15 mouse cellular contexts compared by ENCODE assay signal in genomic region chrX:36762289-36762688, GRCm38 (mm10). TPM values are rescaled to one million over a fixed set of nuclear protein-coding genes. Genes with fewer than 3 reads are reported as not detected.
DNase-seq lines count a peak whose midpoint lies in the region; ATAC-seq lines count a peak whose summit lies in the region.
"Had no signal": no experiment of that assay in that cellular context is flagged by ENCODE, and none has a peak within 500 bp of the region (broad histone marks: within the 10 kb centered on the region; RNA-seq: fewer than 3 reads in every experiment).

No protein-coding gene starts in this region.

- H3K27me3 ChIP-seq in forebrain, embryonic 10.5 days (ENCODE audit: poor library complexity, severe bottlenecking): no peaks in the 10 kb centered on the region
- H3K27me3 ChIP-seq in forebrain, embryonic 15.5 days: no peaks in the 10 kb centered on the region
- no peaks in the 10 kb centered on the region for H3K27me3 ChIP-seq in neural tube, embryonic 11.5 days (ENCODE audit: control insufficient read depth, insufficient read depth, low read length)
- H3K27me3 ChIP-seq: heart, embryonic 15.5 days had no signal

- no peaks in the 10 kb centered on the region for H3K36me3 ChIP-seq in forebrain, embryonic 10.5 days (replicated peaks)
- H3K36me3 ChIP-seq in forebrain, embryonic 15.5 days: no peaks in the 10 kb centered on the region
- no peaks in the 10 kb centered on the region for H3K36me3 ChIP-seq in neural tube, embryonic 11.5 days (ENCODE audit: control insufficient read depth, insufficient read depth, low read length)
- H3K36me3 ChIP-seq: heart, embryonic 15.5 days had no signal

- H3K4me3 ChIP-seq in forebrain, embryonic 10.5 days: no peak overlapping the region
- H3K4me3 ChIP-seq in forebrain, embryonic 15.5 days: no peak overlapping the region
- H3K4me3 ChIP-seq in neural tube, embryonic 11.5 days (ENCODE audit: low read depth, low read length): no peak overlapping the region
- H3K4me3 ChIP-seq: heart, embryonic 15.5 days; layer of hippocampus, adult 2 months had no signal

- H3K4me2 ChIP-seq in forebrain, embryonic 15.5 days (replicated peaks): no peak overlapping the region
- no peak overlapping the region for H3K4me2 ChIP-seq in neural tube, embryonic 11.5 days (ENCODE audit: low read depth)
- H3K4me2 ChIP-seq: heart, embryonic 15.5 days had no signal

- ATAC-seq in forebrain, embryonic 15.5 days (replicated peaks): no peak
- no peak for ATAC-seq in neural tube, embryonic 11.5 days (ENCODE audit: insufficient read depth, low FRiP score, low TSS enrichment)
- ATAC-seq in frontal cortex, adult (ENCODE audit: low TSS enrichment): no peak

- peaks cover 35% of the 10 kb centered on the region for H3K4me1 ChIP-seq in forebrain, embryonic 10.5 days
- H3K4me1 ChIP-seq in forebrain, embryonic 15.5 days: peaks cover 15% of the 10 kb centered on the region; the same call in 1 of the 2 replicates
- no peaks in the 10 kb centered on the region for H3K4me1 ChIP-seq in neural tube, embryonic 11.5 days (ENCODE audit: control insufficient read depth, insufficient read depth, low read length)
- H3K4me1 ChIP-seq: heart, embryonic 15.5 days had no signal

- 92% methylated on average over 5 of the region's 5 CpGs for WGBS in forebrain, embryonic 10.5 days
- 72% methylated on average over 5 of the region's 5 CpGs for WGBS in forebrain, embryonic 15.5 days
- WGBS in neural tube, embryonic 11.5 days: 69% methylated on average over 5 of the region's 5 CpGs

- no peak overlapping the region for H3K9ac ChIP-seq in forebrain, embryonic 15.5 days (replicated peaks)
- no peak overlapping the region for H3K9ac ChIP-seq in neural tube, embryonic 11.5 days (ENCODE audit: low read length)
- H3K9ac ChIP-seq: heart, embryonic 15.5 days had no signal

- no peaks in the 10 kb centered on the region for H3K9me3 ChIP-seq in forebrain, embryonic 10.5 days
- no peaks in the 10 kb centered on the region for H3K9me3 ChIP-seq in forebrain, embryonic 15.5 days
- H3K9me3 ChIP-seq in neural tube, embryonic 11.5 days (ENCODE audit: control insufficient read depth, low read length): no peaks in the 10 kb centered on the region
- H3K9me3 ChIP-seq: heart, embryonic 15.5 days had no signal

- DNase-seq in forebrain, embryonic 10.5 days (ENCODE audit: extremely low spot score, low spot score): no peak
- no peak for DNase-seq in neural tube, embryonic 11.5 days (ENCODE audit: low spot score)
- no peak for DNase-seq in neural tube, embryonic 10.5 days (ENCODE audit: extremely low spot score, low spot score)
- DNase-seq in kidney, postnatal 4 days: peak; percentile 2 to 30
- no peak for DNase-seq in layer of hippocampus, adult 18-20 months (ENCODE audit: low spot score in 2 of 2)
- DNase-seq in testis, postnatal 10 days (ENCODE audit: low spot score): no peak
- DNase-seq: adrenal gland, postnatal 14 days; gastrocnemius, postnatal 25 days; lung, adult 18-20 months; right cerebral cortex, postnatal 14 days had no signal

- H3K27ac ChIP-seq in forebrain, embryonic 10.5 days: peak overlapping the region; percentile 85
- H3K27ac ChIP-seq in forebrain, embryonic 15.5 days (replicated peaks): no peak overlapping the region
- peak overlapping the region; percentile 30; the same call in 1 of the 2 replicates for H3K27ac ChIP-seq in neural tube, embryonic 11.5 days (ENCODE audit: low read depth, low read length)
- H3K27ac ChIP-seq: heart, embryonic 15.5 days; layer of hippocampus, adult 2 months had no signal

RNA-seq across cellular contexts. Expression of gene Slc25a43, which starts 18.8 kb away (rescaled TPM):
- polyA plus RNA-seq in forebrain, embryonic 10.5 days (2016; fragmentation: Nextera tagmentation; extraction: Ambion mirVana): 1.1 and 1.8 TPM in 2 replicates
- polyA plus RNA-seq in forebrain, embryonic 15.5 days (2015; fragmentation: Nextera tagmentation; extraction: Ambion mirVana): 0.60 and 0.70 TPM in 2 replicates
- polyA plus RNA-seq in neural tube, embryonic 11.5 days (2014; fragmentation: Nextera tagmentation; extraction: Ambion mirVana): 0.78 and 1.4 TPM in 2 replicates
- total RNA-seq in layer of hippocampus, adult 18-20 months (2021): under 1 TPM in 1 of 2 experiments, not detected in 1; 0.47 TPM
- total RNA-seq: left cerebral cortex, postnatal 10 days had no signal

RNA-seq across cellular contexts. Expression of gene Slc25a5, which starts 33.2 kb away (rescaled TPM):
- polyA plus RNA-seq in forebrain, embryonic 10.5 days (2016; fragmentation: Nextera tagmentation; extraction: Ambion mirVana): 867 and 903 TPM in 2 replicates
- polyA plus RNA-seq in forebrain, embryonic 15.5 days (2015; fragmentation: Nextera tagmentation; extraction: Ambion mirVana): 483 and 523 TPM in 2 replicates
- polyA plus RNA-seq in neural tube, embryonic 11.5 days (2014; fragmentation: Nextera tagmentation; extraction: Ambion mirVana): 804 and 829 TPM in 2 replicates
- total RNA-seq in layer of hippocampus, adult 18-20 months (2021): 100 to 1,000 TPM; 320 to 325 TPM

Comparison
In these comparisons a context has a peak if more than half of its experiments do, and no peak if none do; other contexts are left out.
1. DNase-seq: peak in kidney, postnatal 4 days (2 of 2); none in forebrain, embryonic 10.5 days (single experiment), neural tube, embryonic 11.5 days (single experiment), neural tube, embryonic 10.5 days (single experiment), layer of hippocampus, adult 18-20 months (0 of 2) and testis, postnatal 10 days (single experiment).